Mouse (Mus musculus): Measurements from ENCODE around the gene Klhl2. TPM values are rescaled to one million over a fixed set of nuclear protein-coding genes. Genes with fewer than 3 reads are reported as not detected.

The Klhl2 gene
- polyA plus RNA-seq, 1 experiment, result 2.5 TPM

GRCm38 (mm10) chr8:64841747-64842406 is 7.9 kb downstream of the Klhl2 start:
- no peak overlapping the region for H3K27ac ChIP-seq (ENCODE audit: control insufficient read depth, insufficient read depth, low read depth, low read length)
- no peaks in the 10 kb centered on the region for H3K4me1 ChIP-seq (ENCODE audit: control insufficient read depth, insufficient read depth, low read length)
- no peaks in the 10 kb centered on the region for H3K36me3 ChIP-seq (ENCODE audit: control insufficient read depth, insufficient read depth, low read length)
- H3K4me3 ChIP-seq (ENCODE audit: control insufficient read depth, low read depth, low read length), result no peak overlapping the region
- no peaks in the 10 kb centered on the region for H3K27me3 ChIP-seq (ENCODE audit: control insufficient read depth, insufficient read depth, low read length)
- TF ChIP-seq CTCF (IDR thresholded peaks at IDR 0.05; ENCODE audit: control insufficient read depth, insufficient read depth, insufficient replicate concordance, low read depth, low read length) (no peak), POLR2A (IDR thresholded peaks at IDR 0.05; ENCODE audit: control insufficient read depth, low read depth, low read length) (no peak)

- no peak for TF ChIP-seq CTCF (IDR thresholded peaks at IDR 0.05; ENCODE audit: control insufficient read depth, insufficient read depth, insufficient replicate concordance, low read depth, low read length)
- no peak for TF ChIP-seq POLR2A (IDR thresholded peaks at IDR 0.05; ENCODE audit: control insufficient read depth, low read depth, low read length)
- Histone ChIP-seq H3K27me3 (ENCODE audit: control insufficient read depth, insufficient read depth, low read length) (no peaks in the 10 kb centered on the region), H3K27ac (ENCODE audit: control insufficient read depth, insufficient read depth, low read depth, low read length) (no peak overlapping the region), H3K4me3 (ENCODE audit: control insufficient read depth, low read depth, low read length) (no peak overlapping the region), H3K36me3 (ENCODE audit: control insufficient read depth, insufficient read depth, low read length) (no peaks in the 10 kb centered on the region), H3K4me1 (ENCODE audit: control insufficient read depth, insufficient read depth, low read length) (no peaks in the 10 kb centered on the region)
Observed at GRCm38 (mm10) chr8:64839628-64840027, 10.2 kb downstream of the Klhl2 start.

DNA sequence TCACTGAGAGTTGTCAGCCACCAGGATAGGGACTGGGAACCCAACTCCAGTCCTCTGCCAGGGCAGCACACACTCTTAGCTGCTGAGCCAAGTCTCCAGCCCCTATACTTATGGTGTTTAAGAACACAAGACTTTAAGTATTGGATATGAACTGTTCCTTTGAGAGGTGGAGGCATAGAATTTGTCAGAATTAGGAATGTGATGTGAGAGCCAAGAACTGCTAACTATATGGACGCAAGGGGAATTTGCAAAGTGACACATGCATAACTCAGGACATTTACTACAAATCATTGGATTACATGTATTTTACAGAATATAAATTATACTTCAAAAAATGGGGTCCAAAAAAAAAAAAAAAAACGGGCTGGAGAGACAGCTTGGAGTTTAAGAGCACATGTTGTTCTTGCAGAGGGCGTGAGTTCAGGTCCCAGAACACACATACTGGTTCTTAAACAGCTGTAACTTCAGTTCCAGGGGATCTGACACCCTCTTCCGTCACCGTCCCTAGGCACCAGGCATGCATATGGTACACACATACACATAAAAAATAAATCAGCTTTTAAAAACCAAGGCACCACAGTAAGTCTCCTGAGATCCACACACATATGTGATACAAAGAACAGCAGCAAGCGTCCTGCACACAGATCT is 14.2 kb downstream of the Klhl2 start:
- no peaks in the 10 kb centered on the region for H3K36me3 ChIP-seq (ENCODE audit: control insufficient read depth, insufficient read depth, low read length)
- no peaks in the 10 kb centered on the region for H3K4me1 ChIP-seq (ENCODE audit: control insufficient read depth, insufficient read depth, low read length)
- TF ChIP-seq CTCF (IDR thresholded peaks at IDR 0.05; ENCODE audit: control insufficient read depth, insufficient read depth, insufficient replicate concordance, low read depth, low read length) (no peak), POLR2A (IDR thresholded peaks at IDR 0.05; ENCODE audit: control insufficient read depth, low read depth, low read length) (no peak)
- H3K27me3 ChIP-seq (ENCODE audit: control insufficient read depth, insufficient read depth, low read length), result no peaks in the 10 kb centered on the region
- no peak overlapping the region for H3K4me3 ChIP-seq (ENCODE audit: control insufficient read depth, low read depth, low read length)
- no peak overlapping the region for H3K27ac ChIP-seq (ENCODE audit: control insufficient read depth, insufficient read depth, low read depth, low read length)

DNA sequence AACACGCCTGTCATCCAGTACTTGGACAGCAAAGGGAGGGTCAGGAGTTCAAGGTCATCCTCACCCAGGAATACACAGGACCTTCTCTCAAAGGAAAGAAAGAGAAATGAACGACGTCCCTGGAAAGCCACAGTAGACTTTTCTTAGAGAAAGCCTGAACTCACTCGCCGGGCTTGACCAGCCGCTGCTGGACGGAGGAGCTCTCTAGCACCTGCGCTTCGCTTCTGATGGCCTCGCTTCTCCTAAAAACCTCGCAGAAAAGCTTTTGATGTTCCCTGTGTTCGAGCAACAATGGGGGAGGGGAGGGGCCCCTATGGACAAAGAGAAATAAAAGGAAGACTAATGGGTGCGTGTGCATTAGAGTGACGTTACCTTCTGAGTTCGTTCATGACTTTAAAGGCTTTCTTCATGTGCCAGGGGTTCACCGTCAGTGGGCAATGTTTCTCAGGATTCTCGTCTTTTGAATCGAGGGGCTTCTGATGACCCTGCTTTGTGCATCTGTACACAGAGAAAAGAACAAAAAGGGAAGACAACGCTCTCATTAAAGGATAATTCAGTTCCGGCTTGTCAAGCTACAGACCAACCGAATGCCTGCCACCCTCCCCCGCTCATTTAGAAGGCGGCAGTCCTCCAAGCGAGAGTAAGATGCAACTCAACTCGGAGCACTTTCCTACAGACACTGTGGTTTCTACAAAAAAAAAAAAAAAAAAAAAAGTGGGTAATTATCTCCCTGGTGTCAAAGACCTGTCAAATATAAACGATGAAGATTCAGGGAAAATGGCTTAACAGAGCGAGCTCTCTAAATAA is 15.5 kb downstream of the Klhl2 start:
- no peak for TF ChIP-seq CTCF (IDR thresholded peaks at IDR 0.05; ENCODE audit: control insufficient read depth, insufficient read depth, insufficient replicate concordance, low read depth, low read length)
- TF ChIP-seq POLR2A (IDR thresholded peaks at IDR 0.05; ENCODE audit: control insufficient read depth, low read depth, low read length), result no peak
- no peak overlapping the region for H3K27ac ChIP-seq (ENCODE audit: control insufficient read depth, insufficient read depth, low read depth, low read length)
- no peaks in the 10 kb centered on the region for H3K27me3 ChIP-seq (ENCODE audit: control insufficient read depth, insufficient read depth, low read length)
- no peak overlapping the region for H3K4me3 ChIP-seq (ENCODE audit: control insufficient read depth, low read depth, low read length)
- H3K36me3 ChIP-seq (ENCODE audit: control insufficient read depth, insufficient read depth, low read length), result no peaks in the 10 kb centered on the region
- H3K4me1 ChIP-seq (ENCODE audit: control insufficient read depth, insufficient read depth, low read length), result no peaks in the 10 kb centered on the region

- H3K27ac ChIP-seq (ENCODE audit: control insufficient read depth, insufficient read depth, low read depth, low read length), result no peak overlapping the region
- TF ChIP-seq POLR2A (IDR thresholded peaks at IDR 0.05; ENCODE audit: control insufficient read depth, low read depth, low read length) (no peak), CTCF (IDR thresholded peaks at IDR 0.05; ENCODE audit: control insufficient read depth, insufficient read depth, insufficient replicate concordance, low read depth, low read length) (no peak)
- no peaks in the 10 kb centered on the region for H3K4me1 ChIP-seq (ENCODE audit: control insufficient read depth, insufficient read depth, low read length)
- no peak overlapping the region for H3K4me3 ChIP-seq (ENCODE audit: control insufficient read depth, low read depth, low read length)
- H3K27me3 ChIP-seq (ENCODE audit: control insufficient read depth, insufficient read depth, low read length), result no peaks in the 10 kb centered on the region
- no peaks in the 10 kb centered on the region for H3K36me3 ChIP-seq (ENCODE audit: control insufficient read depth, insufficient read depth, low read length)
Observed at GRCm38 (mm10) chr8:64832581-64833135, 17.2 kb downstream of the Klhl2 start.

DNA sequence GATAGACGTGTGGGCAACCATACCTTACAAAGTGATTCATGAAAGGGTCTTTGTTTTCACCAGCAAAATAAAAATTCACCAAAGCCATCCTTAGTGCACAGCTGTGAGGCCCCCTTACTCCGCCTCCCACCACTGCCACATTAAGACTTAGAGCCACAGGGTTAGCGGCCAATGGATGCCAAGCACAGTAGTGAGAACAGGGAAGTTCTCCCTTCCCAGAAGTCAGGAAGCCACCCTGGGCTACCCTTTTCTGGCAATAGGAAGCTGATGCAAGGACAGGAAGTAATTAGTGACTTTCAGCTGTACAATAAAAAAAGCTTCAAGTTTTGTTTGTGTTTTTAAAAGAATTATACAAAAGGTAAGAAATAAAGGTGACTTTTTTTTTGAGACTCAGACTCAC is 18.2 kb downstream of the Klhl2 start:
- no peaks in the 10 kb centered on the region for H3K36me3 ChIP-seq (ENCODE audit: control insufficient read depth, insufficient read depth, low read length)

DNA sequence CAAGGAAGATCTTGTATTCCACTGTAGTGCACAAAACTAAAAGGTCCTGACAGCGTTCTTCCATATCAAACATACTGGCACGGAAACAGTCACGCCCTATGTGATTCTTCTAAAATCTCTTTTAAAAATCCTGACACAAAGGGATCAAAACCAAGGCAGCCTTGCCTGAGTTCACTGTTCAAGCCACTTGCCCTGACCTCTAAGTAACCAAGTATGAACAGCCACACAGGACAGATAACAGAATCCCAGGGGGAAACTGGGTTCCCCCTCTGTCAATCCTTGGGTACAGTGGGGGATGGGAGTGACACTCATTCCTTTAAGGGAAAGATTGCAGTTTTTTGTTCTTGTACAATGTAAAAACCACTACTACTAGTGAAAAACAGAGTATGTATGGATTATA is 19.9 kb downstream of the Klhl2 start:
- H3K4me3 ChIP-seq (ENCODE audit: control insufficient read depth, low read depth, low read length), result no peak overlapping the region
- no peaks in the 10 kb centered on the region for H3K4me1 ChIP-seq (ENCODE audit: control insufficient read depth, insufficient read depth, low read length)
- TF ChIP-seq CTCF (IDR thresholded peaks at IDR 0.05; ENCODE audit: control insufficient read depth, insufficient read depth, insufficient replicate concordance, low read depth, low read length) (no peak), POLR2A (IDR thresholded peaks at IDR 0.05; ENCODE audit: control insufficient read depth, low read depth, low read length) (no peak)
- no peak overlapping the region for H3K27ac ChIP-seq (ENCODE audit: control insufficient read depth, insufficient read depth, low read depth, low read length)
- H3K27me3 ChIP-seq (ENCODE audit: control insufficient read depth, insufficient read depth, low read length), result no peaks in the 10 kb centered on the region
- H3K36me3 ChIP-seq (ENCODE audit: control insufficient read depth, insufficient read depth, low read length), result no peaks in the 10 kb centered on the region

More for the DNA sequence above, 18.2 kb downstream of the Klhl2 start:
- Histone ChIP-seq H3K27ac (ENCODE audit: control insufficient read depth, insufficient read depth, low read depth, low read length) (no peak overlapping the region), H3K4me3 (ENCODE audit: control insufficient read depth, low read depth, low read length) (no peak overlapping the region), H3K4me1 (ENCODE audit: control insufficient read depth, insufficient read depth, low read length) (no peaks in the 10 kb centered on the region), H3K27me3 (ENCODE audit: control insufficient read depth, insufficient read depth, low read length) (no peaks in the 10 kb centered on the region)
- TF ChIP-seq POLR2A (IDR thresholded peaks at IDR 0.05; ENCODE audit: control insufficient read depth, low read depth, low read length), result no peak
- no peak for TF ChIP-seq CTCF (IDR thresholded peaks at IDR 0.05; ENCODE audit: control insufficient read depth, insufficient read depth, insufficient replicate concordance, low read depth, low read length)

Data from testis, adult 2 months (tissue).